Mouse (Mus musculus) stomach, adult 2 months (tissue): ENCODE measurements around the gene G0s2. TPM values are rescaled to one million over a fixed set of nuclear protein-coding genes. Genes with fewer than 3 reads are reported as not detected.

Experiments
- polyA plus RNA-seq: library from polyadenylated mRNA; depleted of rRNA; stranded (reverse); fragments of >200 nt; gene quantifications from 2 replicates; pipeline ENCODE4 v1.2.3, GENCODE M21; 2012; rRNA removed

G0s2 gene
- 19.3 and 35.3 TPM in 2 replicates for polyA plus RNA-seq

GRCm38 (mm10) chr1:193272916-193273601 lies at the start of gene G0s2:
Gene G0s2, minus strand, starts transcription at chr1:193273217.

GRCm38 (mm10) chr1:193263955-193264598 lies 8.9 kb downstream of the G0s2 start, which contains the start of gene Hsd11b1:
Gene Hsd11b1, minus strand, starts transcription at chr1:193264075.

Other genes starting within 250 kb of the G0s2 start
- not detected in 2 replicates for gene Syt14, start 237.4 kb downstream of the G0s2 start, polyA plus RNA-seq
- gene Diexf, start 142.9 kb downstream of the G0s2 start, polyA plus RNA-seq = 3.6 and 4.8 TPM in 2 replicates
- 52.5 and 61.6 TPM in 2 replicates for gene Irf6, start 120.1 kb downstream of the G0s2 start, polyA plus RNA-seq
- gene A130010J15Rik, start 105.2 kb downstream of the G0s2 start, polyA plus RNA-seq = 0.80 and 1.7 TPM in 2 replicates
- gene Traf3ip3, start 71.5 kb downstream of the G0s2 start, polyA plus RNA-seq = 0.12 and 0.22 TPM in 2 replicates
- gene Lamb3, start 65.5 kb downstream of the G0s2 start, polyA plus RNA-seq = 21.6 and 33.5 TPM in 2 replicates
- gene Hsd11b1, start 9.1 kb downstream of the G0s2 start, polyA plus RNA-seq = 4.6 and 6.2 TPM in 2 replicates
- 0.06 and 0.34 TPM in 2 replicates for gene Camk1g, start 97.1 kb upstream of the G0s2 start, polyA plus RNA-seq